In the genomic region with DNA sequence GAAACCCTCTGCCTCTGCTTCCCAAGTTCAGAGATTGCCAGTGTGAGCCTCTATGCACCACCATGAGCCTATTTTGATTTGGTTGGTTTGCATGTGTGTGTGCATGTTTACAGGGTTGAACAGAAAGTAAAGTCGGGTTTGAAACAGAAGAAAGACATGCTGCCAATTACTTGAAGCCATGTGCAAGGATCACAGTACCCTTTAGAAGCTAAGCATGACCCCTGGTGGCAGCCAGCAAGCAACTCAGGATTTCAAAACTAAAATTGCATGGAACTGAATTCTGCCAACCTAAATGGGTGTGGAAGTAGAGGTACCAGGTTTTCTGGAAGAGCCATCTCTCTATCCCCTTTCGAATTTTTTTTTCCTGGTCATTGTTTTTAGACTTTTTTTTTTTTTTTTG, we compare ENCODE assay signal across 9 mouse cellular contexts. TPM values are rescaled to one million over a fixed set of nuclear protein-coding genes. Genes with fewer than 3 reads are reported as not detected.
DNase-seq lines count a peak whose midpoint lies in the region; TF ChIP-seq lines count a peak whose summit lies in the region.
"Had no signal": no experiment of that assay in that cellular context is flagged by ENCODE, and none has a peak within 500 bp of the region (broad histone marks: within the 10 kb centered on the region; RNA-seq: fewer than 3 reads in every experiment).

No protein-coding gene starts in this region.

- TF ChIP-seq CTCF in layer of hippocampus, adult 2 months (conservative IDR thresholded peaks at IDR 0.05) = peak; percentile 70

- no peak for DNase-seq in layer of hippocampus, adult 2 months (ENCODE audit: low spot score in 2 of 2)
- DNase-seq in layer of hippocampus, adult 8-10 months (ENCODE audit: low spot score in 2 of 2) = no peak
- DNase-seq in MEL-GATA-1-ER (ENCODE audit: extremely low read depth, low read depth) = peak; percentile 30
- peak; percentile 11 to 49 for DNase-seq in adrenal gland, postnatal 36 days
- peak; percentile 47 for DNase-seq in kidney, postnatal 14 days
- DNase-seq in thymus, postnatal 14 days = peak; percentile 51
- DNase-seq in layer of hippocampus, postnatal 36 days = no peak

- no peak overlapping the region for H3K27ac ChIP-seq in layer of hippocampus, adult 2 months
- H3K27ac ChIP-seq: macrophage had no signal

- H3K4me3 ChIP-seq in layer of hippocampus, adult 2 months = no peak overlapping the region
- H3K4me3 ChIP-seq: erythroblast, embryonic 14.5 days had no signal

RNA-seq across cellular contexts. Expression of gene Med14, which starts 33.0 kb away (rescaled TPM):
- total RNA-seq in layer of hippocampus, adult 2 months (2021) = 10 to 100 TPM; 72.1 to 78.1 TPM
- total RNA-seq in layer of hippocampus, adult 8-10 months (2022) = 10 to 100 TPM; 67.2 to 80.7 (median 70.9) TPM
- total RNA-seq in adrenal gland, postnatal 36 days (2021) = 10 to 100 TPM; 23.2 to 24.7 TPM
- 10 to 100 TPM; 73.5 to 79.1 TPM for total RNA-seq in layer of hippocampus, postnatal 36 days (2021)

Comparison
In these comparisons a context has a peak if more than half of its experiments do, and no peak if none do; other contexts are left out.
1. DNase-seq: peak in MEL-GATA-1-ER (single experiment), adrenal gland, postnatal 36 days (2 of 2), kidney, postnatal 14 days (single experiment) and thymus, postnatal 14 days (single experiment); none in layer of hippocampus, adult 2 months (0 of 2), layer of hippocampus, adult 8-10 months (0 of 2) and layer of hippocampus, postnatal 36 days (0 of 2).